Mouse (Mus musculus) heart, adult 2 months (tissue): ENCODE results near the gene Dydc1. TPM values are rescaled to one million over a fixed set of nuclear protein-coding genes. Genes with fewer than 3 reads are reported as not detected.

Source experiments
- DNase-seq, 2 experiments: peaks; one replicate each; pipeline ENCODE4 v3.0.0; 2021
- H3K27ac ChIP-seq: fragments of 200-600 bp; 2 replicates; pipeline ENCODE4 v1.8.1; 2022
- H3K27me3 ChIP-seq: fragments of 200-500 bp; 2 replicates; pipeline ENCODE4 v1.6.1; 2012; ENCODE audit warnings: mild to moderate bottlenecking, low read length, inconsistent platforms, mixed read lengths; ENCODE audit not compliant: control insufficient read depth, insufficient read depth
- H3K36me3 ChIP-seq: fragments of 200-500 bp; 2 replicates; pipeline ENCODE4 v1.6.1; 2012; ENCODE audit warnings: low read length, inconsistent platforms; ENCODE audit not compliant: control insufficient read depth, insufficient read depth
- H3K4me1 ChIP-seq: fragments of 200-500 bp; 2 replicates; pipeline ENCODE4 v1.6.1; 2011; ENCODE audit warnings: low read length; ENCODE audit not compliant: control insufficient read depth, insufficient read depth
- H3K4me3 ChIP-seq: fragments of 200-600 bp; 2 replicates; pipeline ENCODE4 v1.8.1; 2022
- H3K79me2 ChIP-seq: fragments of 200-500 bp; replicated peaks from 2 replicates; pipeline ENCODE4 v1.6.1; 2012; ENCODE audit warnings: mild to moderate bottlenecking, inconsistent platforms, low read length, moderate library complexity, mixed read lengths; ENCODE audit not compliant: control insufficient read depth, insufficient read depth
- H3K9ac ChIP-seq: fragments of 200-500 bp; 2 replicates; pipeline ENCODE4 v1.6.1; 2012; ENCODE audit warnings: low read depth, mild to moderate bottlenecking, control low read depth, inconsistent platforms, low read length, mixed read lengths
- CTCF ChIP-seq: fragments of 200-600 bp; IDR thresholded peaks from 2 replicates; pipeline ENCODE4 v1.8.1; 2022; ENCODE audit warnings: antibody characterized with exemption, mild to moderate bottlenecking, moderate library complexity
- EP300 ChIP-seq: fragments of 200-500 bp; IDR thresholded peaks from 2 replicates; pipeline ENCODE4 v1.6.1; 2011; ENCODE audit warnings: low read depth, low read length, control low read depth; ENCODE audit not compliant: insufficient read depth
- POLR2A ChIP-seq: fragments of 200-500 bp; IDR thresholded peaks from 2 replicates; pipeline ENCODE4 v1.6.1; 2011; ENCODE audit warnings: mild to moderate bottlenecking, low read depth, low read length, control low read depth; ENCODE audit not compliant: insufficient read depth
- WGBS: fragments of 180-500 bp; shearing (Covaris S2); methylation state at CpG from one replicate; pipeline ENCODE4 v1.1.7; 2018; 5-methylcytosine and 5-hydroxymethylcytosine counted together
- intact Hi-C: fragments of 180-260 bp; cut with DNase I; formaldehyde crosslinking; loops from one replicate; pipeline ENCODE4 v1.15.1; 2025
- polyA plus RNA-seq: library from polyadenylated mRNA; depleted of rRNA; stranded (reverse); fragments of >200 nt; gene quantifications from 2 replicates; pipeline ENCODE4 v1.2.3, GENCODE M21; 2012
- total RNA-seq, 2 experiments: library from RNA; stranded (reverse); gene quantifications; 2 replicates each; pipeline ENCODE4 v1.2.3; 2021

The Dydc1 gene
- total and polyA plus RNA-seq, 3 experiments, result not detected

DNA sequence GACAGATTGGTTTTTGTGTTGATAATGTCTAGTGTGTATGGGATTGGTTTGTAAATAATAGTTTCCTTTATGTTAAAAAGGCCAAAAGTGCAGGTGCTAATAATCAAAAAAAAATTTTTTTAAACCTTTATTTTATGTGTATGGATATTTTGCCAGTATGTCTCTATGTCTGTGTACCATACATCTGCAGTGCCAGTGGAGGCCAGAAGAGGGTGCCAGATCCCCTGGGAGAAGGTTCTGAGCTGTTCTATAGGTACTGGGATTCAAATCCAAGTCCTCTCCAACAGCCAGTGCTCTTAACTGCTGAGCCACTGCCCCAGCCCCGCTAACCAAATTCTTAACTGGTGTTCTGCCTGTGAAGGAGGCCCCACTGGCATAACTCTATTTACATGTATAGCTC lies 14.8 kb downstream of the Dydc1 start:
- no peaks in the 10 kb centered on the region for H3K4me1 ChIP-seq
- no peaks in the 10 kb centered on the region for H3K27me3 ChIP-seq
- no peak for DNase-seq
- no peak overlapping the region for H3K27ac ChIP-seq
- no peak overlapping the region for H3K9ac ChIP-seq
- no peak overlapping the region for H3K4me3 ChIP-seq
- intact Hi-C loops, result no loop called here
- no peaks in the 10 kb centered on the region for H3K79me2 ChIP-seq
- H3K36me3 ChIP-seq, result no peaks in the 10 kb centered on the region
- WGBS, result 94% methylated on average over 1 of the region's 1 CpGs
- TF ChIP-seq CTCF (peak; percentile 54), POLR2A (no peak)

DNA sequence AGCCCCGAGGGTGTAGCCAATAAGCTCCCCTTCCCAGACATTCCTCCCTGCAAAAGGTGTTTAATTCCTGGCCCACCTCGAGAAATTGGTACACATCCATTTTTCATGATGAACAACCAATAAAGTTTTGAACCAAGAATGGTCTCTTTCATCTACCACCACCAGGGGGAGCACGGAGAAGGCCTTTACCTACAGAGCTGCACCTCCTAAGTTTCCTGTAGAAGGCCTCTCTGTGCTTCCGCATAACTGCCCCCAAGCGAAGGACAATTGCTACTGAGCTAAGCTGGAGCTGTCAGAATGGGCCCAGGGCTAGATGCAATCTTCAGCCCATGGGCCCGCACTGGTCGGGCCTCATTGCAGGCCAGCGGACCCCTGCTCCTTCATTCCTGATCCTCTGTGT lies 18.1 kb downstream of the Dydc1 start:
- H3K27me3 ChIP-seq, result 0 out of 2 replicates have a peak, but pooled peaks cover 1% of the 10 kb centered on the region
- no peak overlapping the region for H3K4me3 ChIP-seq
- intact Hi-C loops, result no loop called here
- H3K4me1 ChIP-seq, result no peaks in the 10 kb centered on the region
- H3K27ac ChIP-seq, result no peak overlapping the region
- H3K36me3 ChIP-seq, result no peaks in the 10 kb centered on the region
- no peak for DNase-seq
- no peak for TF ChIP-seq EP300
- peak; percentile 65 for TF ChIP-seq CTCF
- H3K9ac ChIP-seq, result no peak overlapping the region
- no peaks in the 10 kb centered on the region for H3K79me2 ChIP-seq
- WGBS, result 43% methylated on average over 8 of the region's 8 CpGs

DNA sequence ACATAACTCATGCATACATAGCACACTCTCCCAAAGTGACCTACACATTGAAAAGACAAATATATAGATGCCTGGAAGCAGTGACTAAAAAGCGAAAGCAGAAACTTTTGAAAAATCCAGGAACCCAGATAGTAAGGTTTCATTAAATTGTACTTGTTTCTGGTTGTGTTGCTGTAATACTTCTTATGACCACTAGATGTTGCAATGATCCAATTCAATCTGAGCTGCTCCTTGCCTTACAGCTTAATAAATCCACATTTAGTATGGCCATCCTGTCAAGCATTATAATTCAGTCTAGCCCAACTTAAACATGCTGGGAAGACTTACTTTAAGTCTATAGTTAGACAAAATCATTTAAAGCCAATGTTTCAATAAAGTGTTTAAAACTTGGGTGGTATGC lies 21.4 kb downstream of the Dydc1 start:
- Histone ChIP-seq H3K4me3 (no peak overlapping the region), H3K36me3 (no peaks in the 10 kb centered on the region), H3K4me1 (no peaks in the 10 kb centered on the region), H3K79me2 (no peaks in the 10 kb centered on the region), H3K27me3 (0 out of 2 replicates have a peak, but pooled peaks cover 1% of the 10 kb centered on the region), H3K9ac (no peak overlapping the region), H3K27ac (no peak overlapping the region)
- peak; percentile 78 for TF ChIP-seq CTCF
- TF ChIP-seq POLR2A, result no peak
- no peak for TF ChIP-seq EP300
- intact Hi-C loops, result no loop called here
- WGBS, result 21% methylated on average over 1 of the region's 1 CpGs
- no peak for DNase-seq

GRCm38 (mm10) chr14:41096296-41096860 lies 23.7 kb downstream of the Dydc1 start:
- no peak for TF ChIP-seq EP300
- TF ChIP-seq POLR2A, result no peak
- no peak overlapping the region for H3K9ac ChIP-seq
- 0 out of 2 replicates have a peak, but pooled peaks cover 1% of the 10 kb centered on the region for H3K27me3 ChIP-seq
- H3K36me3 ChIP-seq, result no peaks in the 10 kb centered on the region
- intact Hi-C loops, result no loop called here
- H3K4me3 ChIP-seq, result no peak overlapping the region
- DNase-seq, result no peak
- 80% methylated on average over 3 of the region's 3 CpGs for WGBS
- no peak overlapping the region for H3K27ac ChIP-seq
- H3K4me1 ChIP-seq, result no peaks in the 10 kb centered on the region
- no peaks in the 10 kb centered on the region for H3K79me2 ChIP-seq

- H3K4me1 ChIP-seq, result no peaks in the 10 kb centered on the region
- DNase-seq, result no peak
- 85% methylated on average over 1 of the region's 1 CpGs for WGBS
- intact Hi-C loops, result no loop called here
- no peaks in the 10 kb centered on the region for H3K79me2 ChIP-seq
- no peak for TF ChIP-seq POLR2A
- TF ChIP-seq CTCF, result no peak
- TF ChIP-seq EP300, result no peak
- H3K27me3 ChIP-seq, result 0 out of 2 replicates have a peak, but pooled peaks cover 1% of the 10 kb centered on the region
- H3K27ac ChIP-seq, result no peak overlapping the region
- H3K36me3 ChIP-seq, result no peaks in the 10 kb centered on the region
- H3K4me3 ChIP-seq, result no peak overlapping the region
- H3K9ac ChIP-seq, result no peak overlapping the region
Measured at GRCm38 (mm10) chr14:41098726-41099125, 26.0 kb downstream of the Dydc1 start.

DNA sequence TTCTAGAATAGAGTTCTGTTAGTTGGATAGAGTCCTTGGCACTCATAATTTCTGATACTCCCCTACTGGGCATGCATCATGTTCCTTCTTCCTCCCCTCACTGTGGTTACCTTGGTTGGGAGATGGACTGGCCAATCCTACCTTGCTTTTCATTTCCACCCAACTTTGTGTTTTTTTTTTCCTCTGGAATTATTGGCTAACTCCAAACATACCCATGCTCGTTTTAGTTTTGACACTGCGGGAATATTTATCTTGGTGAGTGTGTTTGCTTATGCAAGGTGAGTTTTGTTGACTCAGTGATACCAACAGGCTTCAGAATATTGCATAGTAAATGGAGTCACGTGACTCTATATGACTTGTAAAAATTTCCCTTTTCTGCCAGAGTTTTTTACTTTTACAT lies 28.0 kb downstream of the Dydc1 start:
- Histone ChIP-seq H3K27me3 (no peaks in the 10 kb centered on the region), H3K9ac (no peak overlapping the region), H3K27ac (no peak overlapping the region), H3K4me3 (no peak overlapping the region), H3K4me1 (no peaks in the 10 kb centered on the region), H3K36me3 (no peaks in the 10 kb centered on the region), H3K79me2 (no peaks in the 10 kb centered on the region)
- TF ChIP-seq CTCF, result no peak
- TF ChIP-seq POLR2A, result no peak
- no peak for TF ChIP-seq EP300
- DNase-seq, result no peak
- 81% methylated on average over 3 of the region's 3 CpGs for WGBS
- intact Hi-C loops, result no loop called here

- no peak for DNase-seq
- Histone ChIP-seq H3K36me3 (no peaks in the 10 kb centered on the region), H3K4me1 (no peaks in the 10 kb centered on the region), H3K27ac (no peak overlapping the region), H3K4me3 (no peak overlapping the region), H3K27me3 (no peaks in the 10 kb centered on the region), H3K9ac (no peak overlapping the region), H3K79me2 (no peaks in the 10 kb centered on the region)
- intact Hi-C loops, result no loop called here
- WGBS, result 64% methylated on average over 5 of the region's 5 CpGs
- TF ChIP-seq EP300 (no peak), POLR2A (no peak), CTCF (no peak)
Measured at GRCm38 (mm10) chr14:41101242-41101641, 28.5 kb downstream of the Dydc1 start.
